Mouse (Mus musculus) layer of hippocampus, postnatal 14 days (tissue): Measurements from ENCODE around the gene A030014E15Rik. TPM values are rescaled to one million over a fixed set of nuclear protein-coding genes. Genes with fewer than 3 reads are reported as not detected.

Experiments
- total RNA-seq, 2 experiments: library from RNA; stranded (reverse); gene quantifications; 2 replicates each; pipeline ENCODE4 v1.2.3; 2021

Gene A030014E15Rik
- total RNA-seq, 2 experiments from 2014 or later = not detected

Other genes with a start within 250 kb of the A030014E15Rik start
- gene Mff, start 200.0 kb upstream of the A030014E15Rik start, total RNA-seq = 100 to 1,000 TPM; 248 to 260 TPM
- not detected for gene Tm4sf20, start 156.5 kb upstream of the A030014E15Rik start, total RNA-seq
- not detected for gene Gm47791, start 153.7 kb upstream of the A030014E15Rik start, total RNA-seq
- gene Agfg1, start 85.4 kb upstream of the A030014E15Rik start, total RNA-seq = 10 to 100 TPM; 80.4 to 83.2 TPM
- gene A030005L19Rik, start 11.6 kb upstream of the A030014E15Rik start, total RNA-seq = under 1 TPM in 1 of 2 experiments, not detected in 1; 0.83 TPM
- gene Gm6217, start 6.5 kb downstream of the A030014E15Rik start, total RNA-seq = not detected
- gene A030003K21Rik, start 18.5 kb downstream of the A030014E15Rik start, total RNA-seq = not detected
- gene Gm7544, start 31.1 kb downstream of the A030014E15Rik start, total RNA-seq = not detected
- not detected for gene Gm47955, start 35.4 kb downstream of the A030014E15Rik start, total RNA-seq
- not detected for gene Gm47959, start 75.6 kb downstream of the A030014E15Rik start, total RNA-seq
- gene Slc19a3, start 113.5 kb downstream of the A030014E15Rik start, total RNA-seq = 1 to 10 TPM; 2.4 to 3.7 TPM
- not detected for gene Krtap28-10, start 117.6 kb downstream of the A030014E15Rik start, total RNA-seq
- gene Gm47969, start 120.0 kb downstream of the A030014E15Rik start, total RNA-seq = not detected
- gene A030005K14Rik, start 134.5 kb downstream of the A030014E15Rik start, total RNA-seq = not detected
- not detected for gene Krtap28-13, start 136.0 kb downstream of the A030014E15Rik start, total RNA-seq
- not detected for gene Ccl20, start 191.8 kb downstream of the A030014E15Rik start, total RNA-seq
- 1 to 10 TPM in 1 of 2 experiments, under 1 TPM in 1; 0.62 to 1.8 TPM for gene Daw1, start 234.8 kb downstream of the A030014E15Rik start, total RNA-seq